Mouse (Mus musculus): ENCODE measurements around the gene Krt82.

Krt82 gene

DNA sequence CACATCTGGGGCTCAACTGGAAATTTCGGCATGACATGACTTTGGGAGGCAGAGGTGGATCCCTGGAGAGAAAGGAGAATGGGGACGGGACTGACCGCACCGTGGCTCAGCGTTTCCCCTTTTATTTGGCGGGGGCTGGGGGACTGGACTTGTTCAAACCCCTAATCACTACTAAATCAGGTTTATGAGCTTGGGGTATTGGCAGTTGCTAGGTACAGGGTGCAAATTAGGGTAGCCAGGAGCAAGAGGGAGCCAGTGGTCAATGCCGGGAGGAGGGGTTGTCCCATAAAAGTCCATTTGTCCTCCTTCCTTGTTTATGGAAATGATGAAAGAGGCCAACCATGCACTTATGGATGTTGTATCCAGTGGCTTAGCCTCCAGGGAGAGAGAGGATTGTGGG lies at the start of gene Krt82:
Gene Krt82, minus strand, starts transcription at position 101 of the 400 bp plus-strand sequence.
- DNase-seq (ENCODE audit: low read depth, low spot score), result no peak

DNA sequence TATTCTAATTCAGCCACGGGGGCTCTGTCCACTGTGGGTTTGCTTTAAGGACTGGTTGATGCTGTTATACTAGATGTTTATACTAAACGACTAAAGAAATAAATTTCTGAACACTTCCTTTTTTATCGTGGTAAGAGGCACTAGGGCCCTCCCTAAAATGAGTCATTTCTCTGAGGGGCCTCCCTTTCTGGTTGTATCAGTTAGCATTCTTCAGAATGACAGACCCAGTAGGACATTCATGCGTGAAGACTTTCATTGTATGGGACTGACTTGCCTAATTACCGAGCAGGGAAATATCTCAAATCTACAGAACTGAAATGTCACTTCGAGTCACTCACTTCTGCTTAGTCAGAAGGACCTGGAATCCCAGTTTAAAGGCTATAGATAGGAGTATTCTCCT lies 48.7 kb upstream of the Krt82 start:
- DNase-seq (ENCODE audit: low read depth, low spot score), result no peak

DNA sequence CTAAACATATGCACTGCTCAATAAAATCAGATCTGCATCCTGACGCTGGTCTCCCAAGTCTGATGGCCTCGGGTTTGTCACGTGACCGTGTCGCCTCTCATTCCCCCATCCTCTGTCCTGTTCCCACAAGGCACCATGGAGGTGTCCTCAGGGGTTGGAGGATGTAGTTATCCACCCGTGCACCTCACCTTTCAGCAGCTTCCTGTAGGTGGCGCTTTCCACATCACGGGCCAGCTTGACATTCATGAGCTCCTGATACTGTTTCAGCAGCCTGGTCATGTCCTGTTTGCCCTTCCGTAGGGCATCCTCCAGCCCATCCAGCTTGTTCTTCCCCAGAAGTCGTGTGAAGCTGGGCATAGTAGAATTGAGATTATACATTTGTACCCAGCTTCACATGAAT lies 37.7 kb upstream of the Krt82 start:
- DNase-seq (ENCODE audit: low read depth, low spot score), result no peak

DNA sequence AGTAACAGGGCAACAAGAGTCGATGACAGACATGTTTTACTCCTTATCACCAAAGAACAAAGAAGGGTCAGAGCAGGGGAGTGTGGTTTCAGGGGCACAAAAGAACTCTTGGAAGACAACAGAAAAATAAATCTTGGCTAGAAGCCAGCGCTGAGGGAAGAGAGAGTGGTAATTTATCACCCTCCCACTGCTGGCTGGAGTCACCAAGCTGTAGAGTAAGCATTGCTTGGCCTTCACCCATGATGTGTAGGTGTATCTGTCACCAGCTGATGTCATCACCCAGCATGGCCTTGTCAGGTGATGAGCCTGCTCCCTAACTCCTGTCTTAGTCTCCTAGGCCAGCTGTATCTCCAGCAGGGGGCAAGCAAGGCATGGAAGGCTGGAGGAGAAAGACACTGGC lies 34.0 kb upstream of the Krt82 start:
- peak; percentile 17 for DNase-seq (ENCODE audit: low read depth, low spot score)

DNA sequence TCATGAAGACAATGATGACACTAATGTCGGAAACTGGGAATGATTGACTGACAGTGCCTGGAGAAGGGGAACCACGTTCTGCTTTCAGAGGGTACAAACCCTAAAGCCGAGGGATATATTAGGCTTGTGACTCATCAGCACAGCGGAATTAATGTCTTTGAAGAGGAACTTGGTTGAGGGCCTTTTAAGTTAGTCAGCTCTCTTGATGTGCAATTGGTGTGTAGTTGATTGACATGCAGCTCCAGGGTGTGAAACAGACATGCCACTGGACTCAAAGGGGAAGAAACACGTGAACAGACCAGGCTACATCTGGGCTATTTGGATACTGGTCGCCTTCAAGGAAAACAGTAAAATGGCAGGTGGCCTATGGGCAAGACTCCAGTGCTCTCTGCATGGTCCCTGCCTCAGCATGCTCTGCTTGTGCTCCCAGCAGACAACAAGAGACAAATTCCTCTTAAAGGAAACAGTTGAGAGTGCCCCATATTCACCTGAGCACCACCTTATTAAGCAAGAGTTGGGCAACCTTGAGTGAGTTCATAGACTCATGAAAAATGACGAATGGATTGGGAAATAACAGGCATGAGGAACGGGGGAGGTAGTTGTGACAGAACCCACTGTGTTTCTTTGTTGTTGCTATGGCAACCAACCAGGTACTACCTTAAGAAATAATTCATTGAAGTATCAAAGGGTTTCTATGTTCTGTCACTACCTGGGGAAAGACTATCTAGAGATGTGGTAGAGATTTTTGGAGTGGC lies 32.9 kb upstream of the Krt82 start:
- DNase-seq (ENCODE audit: low read depth, low spot score), result no peak

DNA sequence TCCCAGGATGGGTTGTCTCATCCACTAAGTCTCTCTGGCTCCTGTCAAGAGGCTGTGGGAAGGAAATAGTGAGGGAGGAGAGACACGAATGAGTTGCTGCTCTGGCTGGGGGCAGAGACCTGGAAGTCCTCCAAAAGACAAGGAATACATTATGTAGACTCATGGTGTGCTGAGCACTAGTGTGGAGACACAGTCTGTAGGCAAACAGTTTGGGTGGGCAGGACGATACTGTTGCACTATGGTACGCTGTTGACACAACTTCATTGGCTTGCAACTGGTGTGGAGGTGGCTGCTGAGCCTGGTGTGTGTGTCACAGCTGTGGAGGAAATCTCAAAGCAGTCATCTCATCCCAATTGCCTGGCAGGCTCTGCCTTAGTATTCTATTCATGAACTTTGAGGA lies 31.2 kb upstream of the Krt82 start:
- no peak for DNase-seq (ENCODE audit: low read depth, low spot score)

DNA sequence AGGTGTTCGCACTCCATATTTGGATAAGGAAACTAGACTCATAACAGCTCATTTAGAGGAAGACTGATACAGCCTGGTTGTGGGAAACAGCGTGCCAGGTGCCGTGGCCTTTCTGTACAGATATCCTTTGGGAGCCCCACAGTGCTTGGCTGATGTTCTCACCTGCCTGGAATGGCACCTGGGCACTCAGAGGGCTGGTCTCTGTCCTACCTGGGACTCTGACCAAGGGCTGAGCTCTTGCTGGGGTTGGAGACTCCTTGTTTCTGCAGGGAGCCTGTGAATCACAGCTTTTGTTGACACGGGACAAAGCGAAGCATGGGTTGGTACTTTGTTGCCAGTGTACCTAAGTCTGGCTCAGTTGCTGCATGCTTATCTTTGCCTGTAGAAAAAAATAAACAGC lies 25.0 kb upstream of the Krt82 start:
- no peak for DNase-seq (ENCODE audit: low read depth, low spot score)

DNA sequence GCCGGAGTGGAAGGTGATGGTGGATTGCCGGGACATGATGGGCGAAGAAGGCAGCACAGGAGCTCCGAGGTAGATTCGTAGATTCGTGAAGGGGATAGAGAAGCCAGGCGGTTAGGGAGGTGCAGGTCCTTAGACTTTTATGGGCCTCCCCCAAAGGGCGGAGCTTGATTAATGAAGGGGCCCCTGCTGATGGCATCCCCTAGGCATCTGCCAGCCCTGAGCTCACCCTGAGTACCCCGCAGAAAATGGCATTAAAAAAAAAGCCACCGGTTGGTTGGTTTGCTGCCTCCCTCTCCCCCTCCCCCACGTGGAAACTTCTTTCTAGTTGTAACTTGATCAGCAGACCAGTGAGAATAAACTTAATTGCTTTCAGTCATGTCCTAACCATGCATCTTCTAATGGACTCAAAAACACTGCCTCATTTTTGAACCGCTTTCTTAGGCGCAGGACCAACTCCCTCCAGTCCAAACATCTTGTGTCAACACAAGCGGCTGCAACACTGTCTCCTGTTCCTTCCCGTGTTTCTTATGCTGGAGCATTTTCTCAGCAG lies 23.4 kb upstream of the Krt82 start, which contains the start of gene Krt75:
Gene Krt75, minus strand, starts transcription at position 109 of the 550 bp plus-strand sequence.
- no peak for DNase-seq (ENCODE audit: low read depth, low spot score)

DNA sequence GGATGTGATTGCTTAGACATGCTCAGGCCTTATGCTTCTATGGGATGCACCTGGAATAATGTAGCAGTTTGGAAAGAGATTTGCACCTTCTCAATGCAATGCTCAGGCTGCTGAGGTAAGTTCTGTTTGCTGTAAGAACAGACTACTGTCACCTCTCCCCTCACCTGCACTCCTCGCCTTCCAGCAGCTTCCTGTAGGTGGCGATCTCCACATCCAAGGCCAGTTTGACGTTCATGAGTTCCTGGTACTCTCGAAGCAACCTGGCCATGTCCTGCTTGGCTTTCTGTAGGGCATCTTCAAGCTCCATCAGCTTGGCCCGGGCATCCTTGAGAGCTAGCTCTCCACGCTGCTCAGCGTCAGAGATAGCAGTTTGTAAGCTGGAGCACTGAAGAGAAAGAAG lies 17.3 kb upstream of the Krt82 start:
- peak; percentile 18 for DNase-seq (ENCODE audit: low read depth, low spot score)

DNA sequence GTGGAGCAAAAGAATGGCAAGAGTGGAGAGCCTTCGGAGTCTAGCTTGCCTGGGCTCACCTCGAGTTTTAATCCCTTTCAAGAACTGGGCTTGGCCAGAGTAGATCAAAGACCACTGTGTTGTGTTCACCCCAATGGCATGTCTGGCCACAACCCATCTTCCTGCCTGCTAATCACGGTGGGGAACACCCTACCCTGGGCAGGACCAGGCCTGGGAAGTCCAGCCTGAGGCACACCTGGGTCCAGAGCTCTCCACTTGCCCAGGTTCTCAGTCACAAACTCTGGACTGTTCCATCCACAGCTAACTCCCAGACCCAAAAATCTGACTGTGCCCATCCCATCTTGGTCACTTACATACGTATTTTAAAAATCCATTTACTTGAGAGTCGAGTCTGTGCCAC lies 12.4 kb upstream of the Krt82 start, which contains the start of gene Krt90:
Gene Krt90, minus strand, starts transcription at position 101 of the 400 bp plus-strand sequence.
- DNase-seq (ENCODE audit: low read depth, low spot score), result no peak

DNA sequence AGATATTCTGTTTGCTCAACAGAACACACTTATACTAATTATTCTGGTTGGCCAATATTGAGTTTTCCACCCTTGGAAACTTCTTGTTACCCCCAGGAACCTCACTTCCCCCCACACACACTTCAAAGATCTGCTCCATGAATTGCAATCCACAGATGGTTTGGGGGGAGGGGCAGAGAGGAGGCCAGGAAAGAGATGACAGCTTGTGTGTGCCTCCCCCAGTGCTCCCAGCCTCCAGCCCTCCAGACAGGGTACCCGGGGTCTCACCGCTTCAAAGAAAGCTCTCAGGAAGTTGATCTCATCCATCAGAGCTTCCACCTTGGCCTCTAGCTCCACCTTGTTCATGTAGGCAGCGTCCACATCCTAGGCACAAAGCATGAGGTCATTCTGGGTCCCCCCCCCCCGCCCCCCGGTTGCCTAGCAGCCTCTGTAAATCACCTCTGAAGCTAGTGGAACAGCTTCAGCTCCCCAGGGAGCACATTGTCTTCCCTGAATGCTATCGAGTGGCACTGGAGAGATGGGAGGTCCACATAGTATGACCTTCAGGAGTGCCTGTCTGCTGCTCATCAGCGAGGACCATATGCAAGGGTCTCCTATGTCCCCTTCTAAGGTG lies 7.7 kb upstream of the Krt82 start:
- DNase-seq (ENCODE audit: low read depth, low spot score), result no peak

DNA sequence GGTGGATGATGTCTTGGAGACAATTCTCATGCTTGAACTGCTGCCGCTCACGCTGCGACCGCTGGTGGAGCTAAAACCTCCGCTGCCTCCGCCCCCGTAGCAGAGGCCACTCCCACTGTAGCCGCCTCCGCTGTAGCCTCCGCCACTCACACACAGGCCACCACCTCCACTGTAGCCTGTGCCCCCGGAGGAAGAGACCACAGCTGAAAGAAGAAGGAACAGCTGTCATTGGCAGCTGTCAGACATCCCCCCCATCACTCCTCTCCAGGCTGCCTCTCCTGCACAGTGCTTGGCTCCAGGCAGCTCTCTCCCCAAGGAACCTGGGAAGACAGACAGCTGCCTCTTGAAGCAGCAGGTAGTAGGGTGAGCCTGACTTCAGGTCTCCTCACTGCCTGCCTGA lies 2.7 kb upstream of the Krt82 start:
- no peak for DNase-seq (ENCODE audit: low read depth, low spot score)

DNA sequence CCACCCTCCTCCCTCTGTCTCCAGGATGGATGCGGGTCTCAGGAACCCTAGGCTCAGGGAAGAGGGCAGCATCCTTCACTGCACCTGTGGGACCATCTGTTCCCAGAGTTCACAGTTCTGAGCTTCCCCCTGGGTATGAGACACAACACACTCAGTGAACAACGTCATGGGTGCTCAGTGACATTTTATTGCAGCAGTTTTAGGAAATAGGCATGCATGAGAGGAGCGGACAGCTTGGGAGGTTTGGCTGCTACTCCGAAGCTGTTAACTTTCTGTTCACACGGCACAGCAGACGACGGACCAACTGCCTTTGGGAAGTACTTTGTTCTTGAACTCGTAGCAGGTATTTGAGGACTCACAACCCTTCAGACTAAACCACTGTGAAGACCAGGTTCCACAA lies 1.7 kb upstream of the Krt82 start:
- DNase-seq (ENCODE audit: low read depth, low spot score), result no peak

DNA sequence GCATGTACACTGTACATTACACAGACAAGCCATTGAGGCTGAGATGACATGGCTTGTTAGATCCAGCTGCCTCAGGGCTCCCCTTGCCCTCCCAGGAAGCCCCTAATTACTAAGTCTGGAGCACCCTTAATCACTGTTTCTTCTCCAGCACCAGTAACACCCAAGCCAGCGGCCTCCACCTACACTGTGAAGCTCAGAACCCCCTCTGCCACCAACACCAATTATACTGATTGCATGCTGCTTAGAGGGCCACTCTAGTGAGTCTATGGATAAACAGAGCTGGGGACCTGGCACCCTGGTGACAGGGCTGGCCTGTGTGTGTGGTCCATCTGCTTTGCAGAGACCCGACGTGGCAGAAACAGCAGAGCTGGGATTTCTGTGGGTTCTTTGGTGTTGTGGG lies 6.0 kb downstream of the Krt82 start:
- no peak for DNase-seq (ENCODE audit: low read depth, low spot score)

DNA sequence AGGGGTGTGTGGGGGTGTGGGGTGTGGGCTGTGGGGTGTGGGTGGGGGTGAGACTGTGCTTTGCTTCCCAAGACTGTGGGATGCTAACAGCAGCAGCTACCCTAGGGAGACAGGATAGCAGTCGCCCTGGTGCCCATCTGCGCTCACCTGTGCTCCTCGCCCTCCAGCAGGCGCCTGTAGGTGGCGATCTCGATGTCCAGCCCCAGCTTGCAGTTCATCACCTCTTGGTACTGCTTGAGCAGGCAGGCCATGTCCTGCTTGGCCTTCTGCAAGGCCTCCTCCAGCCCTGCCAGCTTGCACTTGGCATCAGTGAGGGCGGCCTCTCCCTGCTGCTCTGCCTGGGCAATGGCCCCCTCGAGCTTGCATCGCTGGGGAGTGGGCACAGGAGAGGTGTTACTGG lies 7.9 kb downstream of the Krt82 start:
- no peak for DNase-seq (ENCODE audit: low read depth, low spot score)

DNA sequence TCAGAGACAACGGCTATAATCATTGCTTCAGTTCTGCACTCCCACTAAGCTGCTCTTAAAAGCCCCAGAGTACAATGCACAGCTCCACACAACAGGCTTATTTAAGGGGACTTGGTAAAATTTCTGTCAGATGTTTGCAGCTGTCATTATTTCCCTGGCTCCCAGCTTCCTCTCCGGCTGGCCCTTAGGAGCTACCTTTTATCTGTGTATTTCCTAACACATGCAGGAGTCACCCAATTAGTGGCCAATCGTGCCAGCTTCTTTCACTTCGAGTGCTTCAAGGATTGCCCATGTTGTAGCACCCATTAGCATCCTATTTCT lies 11.9 kb downstream of the Krt82 start:
- no peak for DNase-seq (ENCODE audit: low read depth, low spot score)

DNA sequence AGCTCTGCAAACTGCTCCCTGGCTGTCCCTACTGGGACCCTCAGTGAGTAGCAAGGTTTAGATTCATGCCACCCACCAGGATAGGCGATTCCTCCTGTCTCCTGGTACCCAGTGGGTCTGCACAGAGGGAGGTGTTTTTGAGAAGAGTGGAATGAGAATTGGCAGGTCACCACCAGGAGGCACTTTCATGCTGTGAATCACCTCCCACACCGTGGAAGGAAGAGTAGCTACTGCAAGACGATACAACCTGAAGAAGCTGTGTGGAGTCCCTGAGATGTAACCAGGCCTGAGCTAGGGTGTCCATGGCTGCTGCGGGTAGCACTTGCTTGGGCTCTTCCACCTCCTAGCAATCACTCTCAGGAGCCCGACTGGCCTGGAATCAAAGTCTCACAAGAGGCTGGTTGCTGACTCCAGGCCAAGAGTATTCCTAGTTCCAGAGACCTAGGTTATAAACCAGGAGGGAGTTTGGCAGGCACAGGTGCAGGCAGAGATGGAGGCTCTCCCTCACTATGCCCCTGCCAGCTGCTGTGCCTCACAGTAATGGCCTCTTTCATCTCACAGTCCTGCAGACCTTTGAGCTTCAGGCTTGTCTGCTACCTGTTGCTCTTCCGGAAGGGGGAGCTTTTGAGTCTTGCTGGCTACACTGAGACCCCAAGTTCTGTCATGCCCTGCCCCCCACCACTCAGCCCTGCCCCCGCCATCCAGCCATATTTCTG lies 12.4 kb downstream of the Krt82 start:
- peak; percentile 22 for DNase-seq (ENCODE audit: low read depth, low spot score)

DNA sequence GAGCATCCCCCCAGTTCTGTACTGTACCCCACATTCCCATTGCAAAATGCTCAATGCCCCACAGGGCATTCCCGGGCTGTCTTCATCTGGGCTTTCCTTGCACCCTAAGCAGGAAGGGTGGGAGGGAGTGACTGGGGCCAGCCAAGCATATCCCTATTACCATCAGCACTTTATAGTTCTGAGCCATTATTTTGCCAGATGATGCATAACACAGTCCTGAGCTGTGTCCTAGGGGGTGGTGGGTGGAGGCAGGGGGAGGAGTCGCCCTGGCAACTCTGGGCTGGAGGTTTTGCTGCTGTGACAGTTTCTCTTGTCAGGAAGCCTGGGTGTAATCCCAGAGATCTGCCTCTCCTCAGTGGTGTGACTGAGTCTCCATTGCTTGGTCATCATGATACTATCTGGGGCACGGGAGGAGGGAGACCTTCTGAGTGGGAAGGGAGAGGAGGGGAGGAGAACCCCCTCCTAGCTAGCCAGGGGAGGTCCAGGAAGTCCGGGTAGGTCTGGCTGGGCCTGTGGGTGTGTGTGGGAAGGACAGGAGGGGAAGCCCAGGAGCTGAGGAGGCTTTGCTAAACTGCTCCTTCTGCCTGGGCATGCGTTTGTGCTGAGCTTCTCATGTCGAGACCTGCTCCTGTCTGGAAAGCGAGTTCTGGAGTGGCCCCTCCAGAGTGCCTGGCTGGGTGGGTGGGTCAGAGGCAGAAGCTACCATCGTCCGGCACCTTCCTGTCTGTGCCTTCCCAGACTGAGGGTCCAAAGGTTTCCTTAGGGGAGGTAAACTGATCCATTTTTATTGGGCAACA lies 14.2 kb downstream of the Krt82 start:
- peak; percentile 15 for DNase-seq (ENCODE audit: low read depth, low spot score)

DNA sequence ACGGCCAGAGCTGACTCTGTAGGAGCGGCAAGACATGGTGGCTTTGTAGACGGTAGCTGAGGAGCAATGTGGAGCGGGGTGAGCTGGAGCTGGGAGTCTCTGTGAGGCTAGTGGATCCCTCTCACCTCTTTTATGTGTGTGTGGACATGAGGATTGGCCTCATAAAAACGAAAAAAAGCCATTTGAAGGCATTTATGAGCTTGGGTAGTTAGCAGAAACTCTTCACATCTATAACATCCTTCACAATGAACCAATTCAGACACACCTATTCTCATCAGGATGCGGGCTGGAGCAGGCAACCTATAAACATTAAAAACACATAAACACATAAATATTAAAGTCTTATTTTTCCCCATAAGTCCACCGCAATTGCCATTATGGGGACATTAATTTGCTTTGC lies 17.7 kb downstream of the Krt82 start, which contains the start of gene Krt84:
Gene Krt84, minus strand, starts transcription at position 101 of the 400 bp plus-strand sequence.
- DNase-seq (ENCODE audit: low read depth, low spot score), result no peak

DNA sequence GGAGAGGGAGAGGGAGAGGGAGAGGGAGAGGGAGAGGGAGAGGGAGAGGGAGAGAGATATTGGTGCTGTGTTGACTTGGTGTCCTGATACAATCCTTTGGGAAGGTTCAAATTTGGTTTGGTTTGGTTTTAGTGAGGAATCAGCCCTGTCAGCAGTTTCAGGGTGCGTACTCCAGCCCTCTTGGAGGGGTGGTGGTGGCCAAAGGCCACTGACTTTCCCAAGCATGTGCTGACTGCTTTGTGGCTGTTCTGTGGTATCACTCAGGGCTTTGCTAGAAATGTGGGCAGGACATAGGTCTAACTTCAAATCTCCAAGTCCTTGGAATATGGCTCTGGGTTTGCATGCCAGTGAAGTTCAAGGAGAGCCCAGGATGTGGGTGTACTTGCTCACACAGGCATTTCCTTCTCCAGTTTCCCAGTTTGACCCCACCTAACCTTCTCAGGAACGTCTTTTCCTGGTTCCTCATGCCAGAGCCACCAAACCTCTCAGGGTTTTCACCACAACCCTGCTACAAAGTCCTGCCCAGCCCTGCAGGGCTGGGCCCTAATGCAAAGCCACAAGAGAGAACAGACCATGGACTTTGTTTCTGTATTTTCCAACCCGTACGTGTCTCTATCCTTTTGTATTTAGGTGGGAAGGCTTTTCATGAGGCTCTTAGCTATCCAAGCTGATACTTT lies 27.8 kb downstream of the Krt82 start:
- no peak for DNase-seq (ENCODE audit: low read depth, low spot score)

DNA sequence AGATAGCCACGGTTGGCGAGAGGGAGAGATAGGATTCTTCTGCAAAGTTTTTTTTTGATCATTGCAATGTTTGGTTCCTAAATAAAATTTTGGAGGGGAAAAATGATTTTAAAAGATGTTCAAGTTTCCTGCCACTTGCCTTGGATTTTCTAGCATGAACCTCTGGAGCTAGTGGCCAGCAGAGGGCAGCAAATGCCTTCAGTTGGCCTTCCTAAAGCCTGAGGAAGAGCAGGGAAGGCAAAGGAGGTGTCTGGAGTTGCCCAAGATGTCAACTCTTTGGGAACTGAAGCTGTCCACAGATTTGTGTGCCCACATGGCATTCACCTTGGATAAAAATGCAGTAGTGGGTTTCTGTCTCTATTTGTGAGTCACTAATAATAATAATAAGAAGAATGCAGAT lies 30.7 kb downstream of the Krt82 start:
- DNase-seq (ENCODE audit: low read depth, low spot score), result peak; percentile 90
